Mouse (Mus musculus): ENCODE data around the gene Espl1.

Gene Espl1

GRCm38 (mm10) chr15:102295633-102296367 is at the start of gene Espl1:
Espl1 (plus strand) TSS chr15:102296266.
- DNase-seq = peak; percentile 95 to 96

GRCm38 (mm10) chr15:102246866-102247251 is 49.2 kb upstream of the Espl1 start:
- DNase-seq = peak; percentile 97 to 99

- peak; percentile 85 to 90 for DNase-seq
Measured at GRCm38 (mm10) chr15:102247252-102248130, 48.6 kb upstream of the Espl1 start.

- peak in 1 of 2 experiments; percentile 14 for DNase-seq
Measured at GRCm38 (mm10) chr15:102248131-102248811, 47.8 kb upstream of the Espl1 start.

GRCm38 (mm10) chr15:102248812-102249191 is 47.3 kb upstream of the Espl1 start:
- DNase-seq = peak in 1 of 2 experiments; percentile 44

GRCm38 (mm10) chr15:102249251-102249691 is 46.8 kb upstream of the Espl1 start:
- DNase-seq = peak; percentile 64 to 79

GRCm38 (mm10) chr15:102249967-102250366 is 46.1 kb upstream of the Espl1 start:
- no peak for DNase-seq

GRCm38 (mm10) chr15:102250521-102250920 is 45.5 kb upstream of the Espl1 start:
- no peak for DNase-seq

- DNase-seq = peak; percentile 70 to 83
Measured at GRCm38 (mm10) chr15:102255547-102256255, 40.4 kb upstream of the Espl1 start.

GRCm38 (mm10) chr15:102256431-102257201 is 39.5 kb upstream of the Espl1 start:
- no peak for DNase-seq

GRCm38 (mm10) chr15:102257202-102258075 is 38.6 kb upstream of the Espl1 start, which contains the start of gene Rarg:
Rarg (minus strand) TSS chr15:102257517.
- DNase-seq = peak; percentile 70 to 80

GRCm38 (mm10) chr15:102258076-102258470 is 38.0 kb upstream of the Espl1 start:
- DNase-seq = peak; percentile 65 to 78

- DNase-seq = no peak
Measured at GRCm38 (mm10) chr15:102258581-102259253, 37.3 kb upstream of the Espl1 start.

- DNase-seq = no peak
Measured at GRCm38 (mm10) chr15:102262582-102262981, 33.5 kb upstream of the Espl1 start.

GRCm38 (mm10) chr15:102263037-102263436 is 33.0 kb upstream of the Espl1 start:
- DNase-seq = no peak

- no peak for DNase-seq
Measured at GRCm38 (mm10) chr15:102265548-102265947, 30.5 kb upstream of the Espl1 start.

- no peak for DNase-seq
Measured at GRCm38 (mm10) chr15:102270274-102270960, 25.6 kb upstream of the Espl1 start, which contains the start of gene Gm9918. Gm9918 (plus strand) TSS chr15:102270563.

- DNase-seq = peak in 1 of 2 experiments; percentile 26
Measured at GRCm38 (mm10) chr15:102271441-102271840, 24.6 kb upstream of the Espl1 start.
